Mouse (Mus musculus): Measurements from ENCODE around the gene Adamts10. TPM values are rescaled to one million over a fixed set of nuclear protein-coding genes. Genes with fewer than 3 reads are reported as not detected.

Gene Adamts10
- 10 to 100 TPM; 19.9 to 36.9 TPM for total RNA-seq (2021)

- intact Hi-C loops (cut with DNase I), result no loop called here
- peak; percentile 50 to 54 for DNase-seq (ENCODE audit: low spot score in 2 of 2)
These were observed at the start of gene Adamts10 for GRCm38 (mm10) chr17:33523918-33524755. Adamts10 (plus strand) TSS chr17:33524204.

GRCm38 (mm10) chr17:33484020-33484419 lies 40.0 kb upstream of the Adamts10 start:
- DNase-seq (ENCODE audit: low spot score in 2 of 2), result no peak
- intact Hi-C loops (cut with DNase I), result no loop called here

GRCm38 (mm10) chr17:33487211-33487610 lies 36.8 kb upstream of the Adamts10 start:
- intact Hi-C loops (cut with DNase I), result no loop called here
- no peak for DNase-seq (ENCODE audit: low spot score in 2 of 2)

- intact Hi-C loops (cut with DNase I), result no loop called here
- no peak for DNase-seq (ENCODE audit: low spot score in 2 of 2)
These were observed 36.4 kb upstream of the Adamts10 start for GRCm38 (mm10) chr17:33487652-33488051.

- intact Hi-C loops (cut with DNase I), result no loop called here
- no peak for DNase-seq (ENCODE audit: low spot score in 2 of 2)
These were observed 32.6 kb upstream of the Adamts10 start for GRCm38 (mm10) chr17:33491371-33491770.

- intact Hi-C loops (cut with DNase I), result no loop called here
- DNase-seq (ENCODE audit: low spot score in 2 of 2), result no peak
These were observed 30.9 kb upstream of the Adamts10 start for GRCm38 (mm10) chr17:33493065-33493464.

- no peak for DNase-seq (ENCODE audit: low spot score in 2 of 2)
These were observed 29.4 kb upstream of the Adamts10 start for GRCm38 (mm10) chr17:33494586-33494985.

GRCm38 (mm10) chr17:33498918-33499317 lies 25.1 kb upstream of the Adamts10 start:
- intact Hi-C loops (cut with DNase I), result no loop called here
- DNase-seq (ENCODE audit: low spot score in 2 of 2), result no peak

More at GRCm38 (mm10) chr17:33494586-33494985, 29.4 kb upstream of the Adamts10 start:
- intact Hi-C loops (cut with DNase I), result no loop called here

GRCm38 (mm10) chr17:33508386-33508785 lies 15.6 kb upstream of the Adamts10 start:
- intact Hi-C loops (cut with DNase I), result no loop called here
- no peak for DNase-seq (ENCODE audit: low spot score in 2 of 2)

GRCm38 (mm10) chr17:33510172-33510571 lies 13.8 kb upstream of the Adamts10 start:
- intact Hi-C loops (cut with DNase I), result no loop called here
- DNase-seq (ENCODE audit: low spot score in 2 of 2), result no peak

GRCm38 (mm10) chr17:33512441-33513415 lies 11.3 kb upstream of the Adamts10 start:
- no peak for DNase-seq (ENCODE audit: low spot score in 2 of 2)
- intact Hi-C loops (cut with DNase I), result no loop called here

GRCm38 (mm10) chr17:33513874-33514273 lies 10.1 kb upstream of the Adamts10 start:
- intact Hi-C loops (cut with DNase I), result no loop called here
- DNase-seq (ENCODE audit: low spot score in 2 of 2), result no peak

GRCm38 (mm10) chr17:33520366-33520765 lies 3.6 kb upstream of the Adamts10 start:
- intact Hi-C loops (cut with DNase I), result no loop called here
- DNase-seq (ENCODE audit: low spot score in 2 of 2), result no peak

GRCm38 (mm10) chr17:33523431-33523917 lies 530 bp upstream of the Adamts10 start:
- DNase-seq (ENCODE audit: low spot score in 2 of 2), result no peak
- intact Hi-C loops (cut with DNase I), result no loop called here

GRCm38 (mm10) chr17:33524806-33525373 lies 886 bp downstream of the Adamts10 start:
- DNase-seq (ENCODE audit: low spot score in 2 of 2), result no peak
- intact Hi-C loops (cut with DNase I), result no loop called here

GRCm38 (mm10) chr17:33526506-33526905 lies 2.5 kb downstream of the Adamts10 start:
- no peak for DNase-seq (ENCODE audit: low spot score in 2 of 2)
- intact Hi-C loops (cut with DNase I), result no loop called here

- intact Hi-C loops (cut with DNase I), result loop anchor here (2.0 kb wide), 1 partner anchor 100 kb away; no protein-coding TSS in a partner anchor
- no peak for DNase-seq (ENCODE audit: low spot score in 2 of 2)
These were observed 15.2 kb downstream of the Adamts10 start for GRCm38 (mm10) chr17:33539106-33539675.

- intact Hi-C loops (cut with DNase I), result loop anchor here (2.0 kb wide), 1 partner anchor 101 kb away; no protein-coding TSS in a partner anchor
- DNase-seq (ENCODE audit: low spot score in 2 of 2), result no peak
These were observed 15.9 kb downstream of the Adamts10 start for GRCm38 (mm10) chr17:33539878-33540277.

- DNase-seq (ENCODE audit: low spot score in 2 of 2), result no peak
- intact Hi-C loops (cut with DNase I), result no loop called here
These were observed 25.2 kb downstream of the Adamts10 start for GRCm38 (mm10) chr17:33549212-33549611.

All from left cerebral cortex, postnatal 36 days (tissue).